Mouse (Mus musculus) forebrain, embryonic 15.5 days (tissue): Measurements from ENCODE around the gene 6430550D23Rik. TPM values are rescaled to one million over a fixed set of nuclear protein-coding genes. Genes with fewer than 3 reads are reported as not detected.

ENCODE experiments used
- ATAC-seq: fragments of 200-750 bp; cut with Nextera tagmentation; replicated peaks from 2 replicates; pipeline ENCODE4 v1.8.0; 2017; ENCODE audit warnings: mild to moderate bottlenecking, moderate TSS enrichment, moderate library complexity
- H3K27ac ChIP-seq: fragments of 300-500 bp; sonication (generic); replicated peaks from 2 replicates; pipeline ENCODE4 v1.5.1; 2015; ENCODE audit warnings: mild to moderate bottlenecking, inconsistent platforms
- H3K27me3 ChIP-seq: fragments of 300-500 bp; sonication (generic); 2 replicates; pipeline ENCODE4 v1.6.1; 2015; ENCODE audit warnings: inconsistent platforms
- H3K36me3 ChIP-seq: fragments of 300-500 bp; sonication (generic); 2 replicates; pipeline ENCODE4 v1.6.1; 2015; ENCODE audit warnings: mild to moderate bottlenecking, inconsistent platforms
- H3K4me1 ChIP-seq: fragments of 300-500 bp; sonication (generic); 2 replicates; pipeline ENCODE4 v1.6.1; 2015; ENCODE audit warnings: inconsistent platforms
- H3K4me2 ChIP-seq: fragments of 300-500 bp; sonication (generic); replicated peaks from 2 replicates; pipeline ENCODE4 v1.6.1; 2015; ENCODE audit warnings: mild to moderate bottlenecking, inconsistent platforms
- H3K4me3 ChIP-seq: fragments of 300-500 bp; sonication (generic); 2 replicates; pipeline ENCODE4 v1.5.1; 2015; ENCODE audit warnings: mild to moderate bottlenecking, inconsistent platforms
- H3K9ac ChIP-seq: fragments of 300-500 bp; sonication (generic); replicated peaks from 2 replicates; pipeline ENCODE4 v1.6.1; 2015; ENCODE audit warnings: mild to moderate bottlenecking, inconsistent platforms
- H3K9me3 ChIP-seq: fragments of 300-500 bp; sonication (generic); 2 replicates; pipeline ENCODE4 v1.6.1; 2016; ENCODE audit warnings: inconsistent platforms
- WGBS: fragments of 180-500 bp; shearing (Covaris S2); methylation state at CpG from one replicate; pipeline ENCODE4 v1.1.7; 2015; ENCODE audit warnings: mixed read lengths; 5-methylcytosine and 5-hydroxymethylcytosine counted together
- polyA plus RNA-seq: library from polyadenylated mRNA; unstranded; fragments of >200 nt; fragmentation: Nextera tagmentation; extraction: Ambion mirVana; gene quantifications from 2 replicates; pipeline ENCODE4 v1.2.1, GENCODE M21; 2015

6430550D23Rik gene
- polyA plus RNA-seq, 1 experiment from 2014 or later, result 1.8 TPM

DNA sequence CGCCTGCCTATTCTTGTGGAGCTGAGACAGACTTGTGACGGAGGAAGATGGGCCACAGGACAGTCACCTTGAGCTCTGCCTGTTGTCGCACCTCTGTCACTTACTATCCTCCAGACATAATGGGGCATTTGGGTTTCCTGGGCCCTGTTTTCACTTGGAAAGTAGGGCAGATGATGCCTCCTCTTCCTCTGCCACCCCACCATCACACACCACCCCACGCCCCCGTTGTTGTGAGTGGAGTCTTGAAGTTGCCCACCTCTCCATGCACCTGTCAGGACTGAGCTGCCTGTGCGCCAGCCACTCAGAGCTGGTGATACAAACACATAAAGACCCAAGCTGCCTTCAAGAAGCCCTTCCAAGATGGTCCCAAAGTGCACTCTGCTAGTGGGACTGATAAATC lies 20.6 kb downstream of the 6430550D23Rik start:
- no peaks in the 10 kb centered on the region for H3K4me1 ChIP-seq
- no peak overlapping the region for H3K4me2 ChIP-seq
- no peak overlapping the region for H3K27ac ChIP-seq
- H3K9ac ChIP-seq, result no peak overlapping the region
- 98% methylated on average over 6 of the region's 6 CpGs for WGBS
- peaks cover 99% of the 10 kb centered on the region for H3K36me3 ChIP-seq
- H3K4me3 ChIP-seq, result no peak overlapping the region
- ATAC-seq, result no peak
- H3K27me3 ChIP-seq, result no peaks in the 10 kb centered on the region
- no peaks in the 10 kb centered on the region for H3K9me3 ChIP-seq

GRCm38 (mm10) chr2:155985776-155986175 lies 22.0 kb downstream of the 6430550D23Rik start:
- no peak for ATAC-seq
- no peaks in the 10 kb centered on the region for H3K27me3 ChIP-seq

GRCm38 (mm10) chr2:155979328-155979991 lies 28.3 kb downstream of the 6430550D23Rik start:
- H3K9ac ChIP-seq, result no peak overlapping the region
- no peak overlapping the region for H3K4me3 ChIP-seq
- peaks cover 92% of the 10 kb centered on the region for H3K36me3 ChIP-seq
- H3K4me1 ChIP-seq, result no peaks in the 10 kb centered on the region
- 87% methylated on average over 5 of the region's 5 CpGs for WGBS
- H3K27me3 ChIP-seq, result no peaks in the 10 kb centered on the region
- no peak for ATAC-seq
- H3K9me3 ChIP-seq, result no peaks in the 10 kb centered on the region
- no peak overlapping the region for H3K4me2 ChIP-seq
- no peak overlapping the region for H3K27ac ChIP-seq

More at GRCm38 (mm10) chr2:155985776-155986175, 22.0 kb downstream of the 6430550D23Rik start:
- Histone ChIP-seq H3K36me3 (peaks cover 99% of the 10 kb centered on the region), H3K9ac (no peak overlapping the region), H3K4me3 (no peak overlapping the region), H3K9me3 (no peaks in the 10 kb centered on the region), H3K4me1 (no peaks in the 10 kb centered on the region), H3K27ac (no peak overlapping the region), H3K4me2 (no peak overlapping the region)
- WGBS, result 92% methylated on average over 7 of the region's 7 CpGs

DNA sequence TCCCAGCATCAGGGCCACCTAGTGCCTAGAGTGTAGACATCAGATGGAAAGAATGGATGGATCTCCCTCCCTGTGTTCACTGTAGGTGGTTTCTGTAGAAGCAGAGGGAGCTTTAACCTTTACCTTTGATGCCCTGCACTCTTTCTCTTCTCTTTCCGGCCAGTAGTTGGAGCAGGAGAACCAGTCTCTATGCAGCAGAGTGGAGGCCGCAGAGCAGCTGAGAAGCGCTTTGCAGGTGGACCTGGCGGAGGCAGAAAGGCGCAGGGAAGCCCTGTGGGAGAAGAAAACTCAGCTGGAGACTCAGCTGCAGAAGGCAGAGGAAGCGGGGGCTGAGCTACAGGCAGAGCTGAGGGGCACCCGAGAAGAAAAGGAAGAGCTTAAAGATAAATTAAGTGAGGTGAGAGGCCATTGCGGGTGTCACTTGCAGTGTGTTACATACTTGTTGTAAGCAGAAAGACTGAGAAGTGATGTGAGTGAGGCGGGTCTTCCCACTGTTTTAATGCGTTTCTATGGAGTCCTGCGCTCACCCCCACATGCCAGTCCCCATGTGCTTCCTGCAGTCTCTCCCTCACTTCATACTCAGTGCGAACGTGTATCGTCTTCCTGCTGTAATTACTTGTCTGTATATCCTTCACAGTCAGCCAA lies 33.6 kb downstream of the 6430550D23Rik start:
- Histone ChIP-seq H3K9me3 (no peaks in the 10 kb centered on the region), H3K9ac (no peak overlapping the region), H3K4me2 (no peak overlapping the region), H3K36me3 (peaks cover 85% of the 10 kb centered on the region), H3K4me1 (no peaks in the 10 kb centered on the region), H3K27me3 (no peaks in the 10 kb centered on the region), H3K27ac (no peak overlapping the region), H3K4me3 (no peak overlapping the region)
- 83% methylated on average over 14 of the region's 14 CpGs for WGBS
- ATAC-seq, result no peak

DNA sequence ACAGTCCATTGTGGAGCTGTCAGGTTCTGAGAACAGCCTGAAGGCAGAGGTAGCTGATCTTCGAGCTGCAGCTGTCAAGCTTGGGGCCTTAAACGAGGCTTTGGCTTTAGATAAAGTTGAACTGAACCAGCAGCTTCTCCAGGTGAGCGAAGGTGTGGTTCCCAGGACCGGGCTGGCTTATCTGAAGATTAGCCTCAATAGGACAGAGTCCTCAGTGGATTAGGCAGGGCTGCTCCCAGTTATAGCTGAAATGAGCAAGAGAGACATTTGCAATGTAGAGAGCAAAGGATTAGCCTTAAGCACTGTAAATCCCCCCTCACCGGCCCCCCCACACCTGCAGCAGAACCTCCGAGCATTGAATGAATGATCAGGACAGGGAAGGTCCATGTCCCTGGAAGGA lies 34.4 kb downstream of the 6430550D23Rik start:
- Histone ChIP-seq H3K27me3 (no peaks in the 10 kb centered on the region), H3K27ac (no peak overlapping the region), H3K4me1 (no peaks in the 10 kb centered on the region), H3K4me2 (no peak overlapping the region), H3K9ac (no peak overlapping the region), H3K4me3 (no peak overlapping the region), H3K9me3 (no peaks in the 10 kb centered on the region), H3K36me3 (peaks cover 86% of the 10 kb centered on the region)
- WGBS, result 81% methylated on average over 6 of the region's 6 CpGs
- no peak for ATAC-seq

- H3K36me3 ChIP-seq, result peaks cover 56% of the 10 kb centered on the region
- H3K9me3 ChIP-seq, result no peaks in the 10 kb centered on the region
- H3K9ac ChIP-seq, result no peak overlapping the region
- no peak overlapping the region for H3K4me2 ChIP-seq
- 51% methylated on average over 1 of the region's 1 CpGs for WGBS
- H3K4me3 ChIP-seq, result no peak overlapping the region
- peaks cover 6% of the 10 kb centered on the region; the same call in 1 of the 2 replicates for H3K4me1 ChIP-seq
- no peak for ATAC-seq
- no peak overlapping the region for H3K27ac ChIP-seq
- no peaks in the 10 kb centered on the region for H3K27me3 ChIP-seq
Measured at GRCm38 (mm10) chr2:155962991-155963390, 44.8 kb downstream of the 6430550D23Rik start.

DNA sequence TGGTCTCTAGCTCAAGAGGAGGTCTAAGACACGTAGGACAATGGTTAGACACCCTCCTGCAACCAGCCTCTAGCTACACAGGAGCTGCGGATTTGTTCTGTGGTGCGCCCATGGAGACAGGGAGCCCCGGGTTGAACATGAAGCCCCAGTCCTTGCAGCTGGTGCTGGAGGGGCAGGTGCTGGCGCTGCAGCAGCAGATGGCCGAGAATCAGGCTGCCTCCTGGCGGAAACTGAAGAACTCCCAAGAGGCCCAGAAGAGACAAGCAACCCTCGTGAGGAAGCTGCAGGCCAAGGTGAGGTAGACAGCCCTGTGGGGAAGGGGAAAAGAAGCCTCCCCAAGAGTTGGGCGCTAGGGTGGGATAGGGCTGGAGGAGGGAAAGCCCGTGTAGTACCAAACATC lies 45.9 kb downstream of the 6430550D23Rik start:
- Histone ChIP-seq H3K27me3 (no peaks in the 10 kb centered on the region), H3K27ac (no peak overlapping the region), H3K9ac (no peak overlapping the region), H3K4me3 (no peak overlapping the region), H3K4me1 (peaks cover 17% of the 10 kb centered on the region), H3K9me3 (no peaks in the 10 kb centered on the region), H3K4me2 (no peak overlapping the region), H3K36me3 (peaks cover 44% of the 10 kb centered on the region)
- WGBS, result 78% methylated on average over 10 of the region's 10 CpGs
- ATAC-seq, result no peak

DNA sequence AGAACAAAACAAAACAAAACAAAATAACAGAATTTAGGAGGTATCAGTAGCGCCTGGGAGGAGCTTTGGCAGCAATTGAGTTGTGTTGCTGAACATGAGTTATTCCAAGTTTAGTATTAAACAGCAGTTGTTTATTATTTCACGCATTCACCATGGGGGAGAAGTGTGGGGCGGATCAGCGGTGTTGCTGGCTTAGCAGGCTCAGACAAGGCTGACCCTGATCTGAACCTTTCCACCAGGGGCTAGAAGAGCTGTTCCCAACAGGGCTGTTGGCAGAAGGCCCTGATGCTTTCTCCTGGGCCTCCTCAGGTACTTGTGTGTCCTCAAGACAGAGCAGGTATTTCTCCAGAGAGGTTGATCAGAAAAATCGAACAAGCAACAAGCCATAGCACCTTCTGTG lies 47.8 kb downstream of the 6430550D23Rik start:
- no peaks in the 10 kb centered on the region for H3K9me3 ChIP-seq
- H3K27me3 ChIP-seq, result no peaks in the 10 kb centered on the region
- peaks cover 18% of the 10 kb centered on the region for H3K4me1 ChIP-seq
- 91% methylated on average over 5 of the region's 5 CpGs for WGBS
- H3K36me3 ChIP-seq, result peaks cover 29% of the 10 kb centered on the region
- no peak overlapping the region for H3K4me3 ChIP-seq
- no peak overlapping the region for H3K4me2 ChIP-seq
- H3K27ac ChIP-seq, result no peak overlapping the region
- no peak for ATAC-seq
- H3K9ac ChIP-seq, result no peak overlapping the region

- WGBS, result 1% methylated on average over 59 of the region's 59 CpGs
- H3K4me2 ChIP-seq, result peak within 1 kb of the TSS; percentile 60
- H3K27me3 ChIP-seq, result 0 out of 2 replicates have a peak, but pooled peaks cover 3% of the 10 kb centered on the region
- peak; percentile 97 for ATAC-seq
- H3K36me3 ChIP-seq, result no peaks in the 10 kb centered on the region; the same call in 1 of the 2 replicates
- peak within 1 kb of the TSS; percentile 61 for H3K4me3 ChIP-seq
- H3K9me3 ChIP-seq, result no peaks in the 10 kb centered on the region
- peaks cover 18% of the 10 kb centered on the region for H3K4me1 ChIP-seq
- peak within 1 kb of the TSS; percentile 92 for H3K27ac ChIP-seq
- peak within 1 kb of the TSS; percentile 78 for H3K9ac ChIP-seq
Measured at GRCm38 (mm10) chr2:155956134-155957059, 51.4 kb downstream of the 6430550D23Rik start, which contains the start of gene Cep250. Gene Cep250 (plus strand): TSS chr2:155956458.

DNA sequence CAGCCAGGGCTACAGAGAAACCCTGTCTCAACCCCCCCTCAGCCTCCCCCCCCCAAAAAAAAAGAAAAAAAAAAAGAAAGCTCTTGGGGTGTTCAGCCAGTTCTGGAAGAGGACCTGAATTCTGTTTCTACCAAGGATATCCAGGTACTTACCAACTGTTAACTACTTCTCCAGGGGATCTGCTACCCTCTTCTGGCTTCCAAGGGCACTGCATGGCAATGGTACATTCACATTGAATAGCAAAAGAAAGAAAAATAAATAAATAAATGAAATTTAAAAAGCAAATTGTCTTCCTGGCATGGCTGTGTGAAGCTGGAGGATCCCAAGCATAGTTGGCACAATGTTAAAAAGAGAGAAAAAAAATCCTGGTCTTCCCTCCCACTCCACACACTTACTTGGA lies 55.8 kb downstream of the 6430550D23Rik start:
- Histone ChIP-seq H3K4me3 (no peak overlapping the region), H3K27me3 (0 out of 2 replicates have a peak, but pooled peaks cover 3% of the 10 kb centered on the region), H3K4me2 (no peak overlapping the region), H3K4me1 (peaks cover 2% of the 10 kb centered on the region), H3K9ac (no peak overlapping the region), H3K36me3 (no peaks in the 10 kb centered on the region), H3K27ac (no peak overlapping the region), H3K9me3 (no peaks in the 10 kb centered on the region)
- no peak for ATAC-seq

GRCm38 (mm10) chr2:155949362-155949761 lies 58.4 kb downstream of the 6430550D23Rik start:
- peaks cover 10% of the 10 kb centered on the region; the same call in 1 of the 2 replicates for H3K4me1 ChIP-seq
- H3K27me3 ChIP-seq, result 0 out of 2 replicates have a peak, but pooled peaks cover 3% of the 10 kb centered on the region
- WGBS, result 21% methylated on average over 6 of the region's 6 CpGs

More at GRCm38 (mm10) chr2:155949362-155949761, 58.4 kb downstream of the 6430550D23Rik start:
- Histone ChIP-seq H3K4me2 (no peak overlapping the region), H3K9me3 (no peaks in the 10 kb centered on the region), H3K9ac (no peak overlapping the region), H3K36me3 (no peaks in the 10 kb centered on the region), H3K4me3 (no peak overlapping the region), H3K27ac (no peak overlapping the region)
- no peak for ATAC-seq
